Mouse (Mus musculus) hindbrain, embryonic 15.5 days (tissue): ENCODE results near the gene Rhbdl1. TPM values are rescaled to one million over a fixed set of nuclear protein-coding genes. Genes with fewer than 3 reads are reported as not detected.
A peak's percentile ranks its signal among the peaks of the same experiment; 100 is the strongest.

ENCODE experiments used
- ATAC-seq: fragments of 200-750 bp; cut with Nextera tagmentation; 2 replicates; pipeline ENCODE4 v1.8.0; 2017; ENCODE audit warnings: low read depth, moderate number of reproducible peaks, moderate TSS enrichment; ENCODE audit not compliant: low FRiP score
- H3K27ac ChIP-seq: fragments of 300-500 bp; sonication (generic); replicated peaks from 2 replicates; pipeline ENCODE4 v1.5.1; 2015; ENCODE audit warnings: mild to moderate bottlenecking, inconsistent platforms
- H3K27me3 ChIP-seq: fragments of 300-500 bp; sonication (generic); 2 replicates; pipeline ENCODE4 v1.6.1; 2015; ENCODE audit warnings: control low read depth, inconsistent platforms
- H3K36me3 ChIP-seq: fragments of 300-500 bp; sonication (generic); 2 replicates; pipeline ENCODE4 v1.6.1; 2015; ENCODE audit warnings: control low read depth, inconsistent platforms
- H3K4me1 ChIP-seq: fragments of 300-500 bp; sonication (generic); replicated peaks from 2 replicates; pipeline ENCODE4 v1.6.1; 2015; ENCODE audit warnings: control low read depth, inconsistent platforms
- H3K4me2 ChIP-seq: fragments of 300-500 bp; sonication (generic); 2 replicates; pipeline ENCODE4 v1.6.1; 2015; ENCODE audit warnings: moderate library complexity, mild to moderate bottlenecking, inconsistent platforms
- H3K4me3 ChIP-seq: fragments of 300-500 bp; sonication (generic); 2 replicates; pipeline ENCODE4 v1.5.1; 2015; ENCODE audit warnings: mild to moderate bottlenecking, inconsistent platforms
- H3K9ac ChIP-seq: fragments of 300-500 bp; sonication (generic); 2 replicates; pipeline ENCODE4 v1.6.1; 2015; ENCODE audit warnings: inconsistent platforms
- H3K9me3 ChIP-seq: fragments of 300-500 bp; sonication (generic); 2 replicates; pipeline ENCODE4 v1.6.1; 2016; ENCODE audit warnings: control low read depth, inconsistent platforms
- WGBS: fragments of 180-500 bp; shearing (Covaris S2); methylation state at CpG from one replicate; pipeline ENCODE4 v1.1.7; 2015; 5-methylcytosine and 5-hydroxymethylcytosine counted together
- microRNA-seq: library from miRNA; unstranded; fragments of <30 nt; microRNA quantifications from one replicate; pipeline ENCODE4, GENCODE M21; 2016
- polyA plus RNA-seq: library from polyadenylated mRNA; unstranded; fragments of >200 nt; fragmentation: Nextera tagmentation; extraction: Ambion mirVana; gene quantifications from 2 replicates; pipeline ENCODE4 v1.2.1, GENCODE M21; 2015

Rhbdl1 gene
- polyA plus RNA-seq, 1 experiment from 2014 or later: 56.8 TPM

GRCm38 (mm10) chr17:25794197-25794596, 42.9 kb downstream of the Rhbdl1 start:
- 0 out of 2 replicates have a peak overlapping the region, but pooled peaks have one; percentile 52 for H3K4me3 ChIP-seq
- H3K27me3 ChIP-seq: peaks cover 9% of the 10 kb centered on the region; the same call in 1 of the 2 replicates
- H3K9me3 ChIP-seq: no peaks in the 10 kb centered on the region
- no peak for ATAC-seq
- H3K9ac ChIP-seq: 0 out of 2 replicates have a peak overlapping the region, but pooled peaks have one; percentile 30
- WGBS: 13% methylated on average over 13 of the region's 13 CpGs
- peaks cover 6% of the 10 kb centered on the region; the same call in 1 of the 2 replicates for H3K36me3 ChIP-seq
- H3K27ac ChIP-seq: peak overlapping the region; percentile 95
- peak overlapping the region; percentile 92 for H3K4me2 ChIP-seq
- H3K4me1 ChIP-seq: peaks cover 59% of the 10 kb centered on the region

- Histone ChIP-seq H3K27ac (peak within 1 kb of the TSS; percentile 95), H3K4me1 (peaks cover 59% of the 10 kb centered on the region), H3K4me2 (peak within 1 kb of the TSS; percentile 92), H3K4me3 (peak within 1 kb of the TSS; percentile 84), H3K9ac (peak within 1 kb of the TSS; percentile 88), H3K36me3 (peaks cover 9% of the 10 kb centered on the region; the same call in 1 of the 2 replicates), H3K9me3 (no peaks in the 10 kb centered on the region), H3K27me3 (peaks cover 9% of the 10 kb centered on the region; the same call in 1 of the 2 replicates)
- peak; percentile 65 for ATAC-seq
- WGBS: under 1% methylated on average over 14 of the region's 14 CpGs
Observed at GRCm38 (mm10) chr17:25792615-25793014, 44.5 kb downstream of the Rhbdl1 start, which contains the start of gene Fam173a. Fam173a (minus strand) TSS chr17:25792901.

- H3K9ac ChIP-seq: peak overlapping the region; percentile 88
- H3K4me3 ChIP-seq: peak overlapping the region; percentile 84
- peaks cover 53% of the 10 kb centered on the region for H3K4me1 ChIP-seq
- WGBS: under 1% methylated on average over 45 of the region's 45 CpGs
- peak; percentile 57 for ATAC-seq
- peaks cover 9% of the 10 kb centered on the region; the same call in 1 of the 2 replicates for H3K27me3 ChIP-seq
- no peaks in the 10 kb centered on the region for H3K9me3 ChIP-seq
- H3K4me2 ChIP-seq: peak overlapping the region; percentile 92
- H3K36me3 ChIP-seq: peaks cover 9% of the 10 kb centered on the region; the same call in 1 of the 2 replicates
- peak overlapping the region; percentile 95 for H3K27ac ChIP-seq
Observed at GRCm38 (mm10) chr17:25791843-25792527, 45.1 kb downstream of the Rhbdl1 start.

- Histone ChIP-seq H3K9me3 (no peaks in the 10 kb centered on the region), H3K36me3 (peaks cover 9% of the 10 kb centered on the region; the same call in 1 of the 2 replicates), H3K27me3 (peaks cover 6% of the 10 kb centered on the region; the same call in 1 of the 2 replicates), H3K4me3 (peak overlapping the region; percentile 84), H3K4me1 (peaks cover 47% of the 10 kb centered on the region), H3K9ac (peak overlapping the region; percentile 88), H3K4me2 (peak overlapping the region; percentile 92), H3K27ac (peak overlapping the region; percentile 95)
- WGBS: 22% methylated on average over 19 of the region's 19 CpGs
- no peak for ATAC-seq
Observed at GRCm38 (mm10) chr17:25791320-25791842, 45.7 kb downstream of the Rhbdl1 start.

GRCm38 (mm10) chr17:25786781-25787504, 50.2 kb downstream of the Rhbdl1 start:
- Histone ChIP-seq H3K9ac (no peak overlapping the region), H3K36me3 (peaks cover 23% of the 10 kb centered on the region), H3K27me3 (no peaks in the 10 kb centered on the region), H3K4me1 (peaks cover 44% of the 10 kb centered on the region), H3K9me3 (no peaks in the 10 kb centered on the region), H3K4me3 (no peak overlapping the region), H3K4me2 (no peak overlapping the region), H3K27ac (no peak overlapping the region)
- ATAC-seq: no peak
- WGBS: 92% methylated on average over 9 of the region's 9 CpGs

GRCm38 (mm10) chr17:25786280-25786679, 50.8 kb downstream of the Rhbdl1 start, which contains the start of gene Ccdc78:
Ccdc78 (plus strand) TSS chr17:25786580.
- Histone ChIP-seq H3K4me1 (peaks cover 40% of the 10 kb centered on the region), H3K27ac (peak within 1 kb of the TSS; percentile 94), H3K9ac (peak within 1 kb of the TSS; percentile 66), H3K36me3 (peaks cover 28% of the 10 kb centered on the region), H3K27me3 (no peaks in the 10 kb centered on the region), H3K4me3 (peak within 1 kb of the TSS; percentile 86), H3K4me2 (peak within 1 kb of the TSS; percentile 79), H3K9me3 (no peaks in the 10 kb centered on the region)
- 84% methylated on average over 3 of the region's 3 CpGs for WGBS
- ATAC-seq: no peak

- Histone ChIP-seq H3K36me3 (peaks cover 33% of the 10 kb centered on the region), H3K9me3 (no peaks in the 10 kb centered on the region)
Observed at GRCm38 (mm10) chr17:25785281-25785745, 51.8 kb downstream of the Rhbdl1 start, which contains the start of gene Haghl. Haghl (minus strand) TSS chr17:25785673.

More at GRCm38 (mm10) chr17:25785281-25785745, 51.8 kb downstream of the Rhbdl1 start, which contains the start of gene Haghl:
- Histone ChIP-seq H3K27ac (peak within 1 kb of the TSS; percentile 94), H3K27me3 (no peaks in the 10 kb centered on the region), H3K9ac (peak within 1 kb of the TSS; percentile 66), H3K4me2 (peak within 1 kb of the TSS; percentile 79), H3K4me3 (peak within 1 kb of the TSS; percentile 86), H3K4me1 (peaks cover 30% of the 10 kb centered on the region)
- peak; percentile 87 for ATAC-seq
- under 1% methylated on average over 23 of the region's 23 CpGs for WGBS

Small RNA genes within 50 kb of the gene (microRNA-seq; reads per million reads assigned to microRNA genes)
- gene Mir3082: 1.1 reads per million

Other genes starting within 250 kb of the Rhbdl1 start
- gene Gng13, start 120.1 kb downstream of the Rhbdl1 start, polyA plus RNA-seq: 6.7 and 9.6 TPM in 2 replicates
- 8.2 and 8.8 TPM in 2 replicates for gene Chtf18, start 109.9 kb downstream of the Rhbdl1 start, polyA plus RNA-seq
- 28.7 and 30.1 TPM in 2 replicates for gene Rpusd1, start 109.6 kb downstream of the Rhbdl1 start, polyA plus RNA-seq
- gene Mslnl, start 101.3 kb downstream of the Rhbdl1 start, polyA plus RNA-seq: 0.05 TPM in 1 of 2 replicates, not detected in the other
- 0.84 TPM in 1 of 2 replicates, not detected in the other for gene Msln, start 82.9 kb downstream of the Rhbdl1 start, polyA plus RNA-seq
- 29.5 and 30.7 TPM in 2 replicates for gene Narfl, start 63.5 kb downstream of the Rhbdl1 start, polyA plus RNA-seq
- 133 TPM in 2 replicates for gene Haghl, start 51.6 kb downstream of the Rhbdl1 start, polyA plus RNA-seq
- gene Ccdc78, start 50.7 kb downstream of the Rhbdl1 start, polyA plus RNA-seq: 0.31 and 0.48 TPM in 2 replicates
- 90.1 and 95.7 TPM in 2 replicates for gene Fam173a, start 44.4 kb downstream of the Rhbdl1 start, polyA plus RNA-seq
- 2.0 TPM in 1 of 2 replicates, not detected in the other for gene AC134908.4, start 41.6 kb downstream of the Rhbdl1 start, polyA plus RNA-seq
- gene Metrn, start 40.2 kb downstream of the Rhbdl1 start, polyA plus RNA-seq: 67.2 and 82.2 TPM in 2 replicates
- gene Fbxl16, start 28.2 kb downstream of the Rhbdl1 start, polyA plus RNA-seq: 38.2 and 45.0 TPM in 2 replicates
- 27.3 and 28.2 TPM in 2 replicates for gene Wdr24, start 13.7 kb downstream of the Rhbdl1 start, polyA plus RNA-seq
- 51.1 and 55.0 TPM in 2 replicates for gene Jmjd8, start 8.4 kb downstream of the Rhbdl1 start, polyA plus RNA-seq
- gene Stub1, start 3.9 kb downstream of the Rhbdl1 start, polyA plus RNA-seq: 358 and 382 TPM in 2 replicates
- 13.8 and 14.0 TPM in 2 replicates for gene Gm20683, start 4.5 kb upstream of the Rhbdl1 start, polyA plus RNA-seq
- 15.1 and 16.6 TPM in 2 replicates for gene Rhot2, start 7.6 kb upstream of the Rhbdl1 start, polyA plus RNA-seq
- 19.0 and 19.9 TPM in 2 replicates for gene Wdr90, start 24.2 kb upstream of the Rhbdl1 start, polyA plus RNA-seq
- gene Mcrip2, start 31.5 kb upstream of the Rhbdl1 start, polyA plus RNA-seq: 27.0 and 28.4 TPM in 2 replicates
- 58.7 and 64.1 TPM in 2 replicates for gene Mettl26, start 37.8 kb upstream of the Rhbdl1 start, polyA plus RNA-seq
- 0.39 and 0.44 TPM in 2 replicates for gene Wfikkn1, start 43.6 kb upstream of the Rhbdl1 start, polyA plus RNA-seq
- gene Rab40c, start 82.4 kb upstream of the Rhbdl1 start, polyA plus RNA-seq: 49.3 and 55.0 TPM in 2 replicates
- 73.9 and 77.2 TPM in 2 replicates for gene Pigq, start 107.6 kb upstream of the Rhbdl1 start, polyA plus RNA-seq
- 0.30 and 0.91 TPM in 2 replicates for gene Nhlrc4, start 107.7 kb upstream of the Rhbdl1 start, polyA plus RNA-seq
- gene A930017K11Rik, start 115.3 kb upstream of the Rhbdl1 start, polyA plus RNA-seq: 2.7 and 5.4 TPM in 2 replicates
- gene Capn15, start 148.5 kb upstream of the Rhbdl1 start, polyA plus RNA-seq: 20.2 and 27.6 TPM in 2 replicates
- gene Rab11fip3, start 232.3 kb upstream of the Rhbdl1 start, polyA plus RNA-seq: 27.2 and 31.0 TPM in 2 replicates